Mouse (Mus musculus) liver, embryonic 14.5 days (tissue): ENCODE data around the gene 1700021F05Rik.

Experiments
- CTCF ChIP-seq: IDR thresholded peaks from 2 replicates; pipeline ENCODE4 v1.5.1; 2016; ENCODE audit warnings: antibody characterized with exemption, low read depth, control low read depth
- EP300 ChIP-seq: IDR thresholded peaks from 2 replicates; pipeline ENCODE4 v1.6.1; 2016; ENCODE audit warnings: antibody characterized with exemption, low read depth

DNA sequence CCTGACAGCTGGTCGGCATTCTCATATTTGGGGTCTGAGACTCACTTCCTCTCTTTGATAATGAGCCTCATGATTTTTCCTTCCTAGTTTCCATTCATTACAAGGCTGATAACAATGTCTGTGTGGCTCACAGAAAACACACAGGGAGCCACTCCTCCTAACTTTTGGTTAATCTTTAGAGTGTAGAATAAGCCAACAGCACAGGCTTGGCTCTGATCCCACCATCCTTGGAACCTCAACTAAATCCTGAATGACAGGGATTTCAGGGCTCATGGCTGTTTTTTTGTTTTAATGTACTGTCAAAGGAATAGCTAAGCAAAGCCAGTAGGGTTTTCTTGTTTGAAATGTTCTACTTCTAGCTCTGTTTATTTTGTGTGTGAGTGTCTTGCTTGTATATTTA, 6.4 kb downstream of the 1700021F05Rik start:
- TF ChIP-seq EP300 = no peak
- no peak for TF ChIP-seq CTCF
